Mouse (Mus musculus): ENCODE results near the gene Car12.

Gene Car12

DNA sequence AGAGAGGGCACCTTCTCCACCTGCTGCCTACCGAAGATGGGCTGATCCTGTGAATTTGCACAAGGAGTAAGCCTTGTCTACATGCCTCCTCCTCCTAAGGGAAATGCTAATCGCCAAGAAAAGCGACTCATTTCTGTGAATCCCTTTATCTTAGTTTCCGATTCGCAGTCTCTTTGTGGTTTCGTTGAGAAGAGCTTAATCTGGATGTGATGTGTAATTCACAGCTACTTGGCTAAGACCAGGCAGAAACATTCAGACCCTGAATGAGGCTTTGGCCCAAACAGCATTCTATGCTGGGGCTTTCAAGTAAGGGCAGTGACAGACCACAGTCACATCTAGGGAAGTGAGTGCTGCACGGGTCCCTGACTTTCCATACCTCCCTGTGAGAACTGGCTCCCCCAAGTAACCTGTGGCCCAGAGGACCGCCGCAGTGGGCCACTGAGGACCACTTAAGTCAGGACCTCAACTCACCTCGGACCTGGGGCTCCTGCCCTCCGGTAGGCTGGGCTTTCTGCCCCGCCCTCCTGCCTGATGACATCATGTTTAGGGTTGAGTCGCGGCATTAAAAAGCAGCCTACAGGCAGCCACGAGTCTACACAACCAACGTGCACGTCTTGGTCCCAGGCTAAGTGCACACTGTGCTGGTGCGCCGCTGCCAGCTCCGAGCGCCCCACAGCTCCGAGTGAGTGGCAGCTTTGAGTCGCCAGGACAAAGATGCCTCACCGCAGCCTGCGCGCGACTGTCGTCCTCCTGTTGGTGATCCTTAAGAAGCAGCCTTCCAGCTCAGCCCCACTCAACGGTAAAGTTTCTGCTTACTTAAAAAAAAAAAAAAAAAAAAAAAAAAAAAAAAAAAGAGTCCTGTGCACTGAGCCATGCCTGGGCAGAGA is at the start of gene Car12:
Gene Car12 (plus strand): TSS at position 552 of the 887 bp plus-strand sequence.
- DNase-seq (ENCODE audit: low spot score in 2 of 2): no peak

DNA sequence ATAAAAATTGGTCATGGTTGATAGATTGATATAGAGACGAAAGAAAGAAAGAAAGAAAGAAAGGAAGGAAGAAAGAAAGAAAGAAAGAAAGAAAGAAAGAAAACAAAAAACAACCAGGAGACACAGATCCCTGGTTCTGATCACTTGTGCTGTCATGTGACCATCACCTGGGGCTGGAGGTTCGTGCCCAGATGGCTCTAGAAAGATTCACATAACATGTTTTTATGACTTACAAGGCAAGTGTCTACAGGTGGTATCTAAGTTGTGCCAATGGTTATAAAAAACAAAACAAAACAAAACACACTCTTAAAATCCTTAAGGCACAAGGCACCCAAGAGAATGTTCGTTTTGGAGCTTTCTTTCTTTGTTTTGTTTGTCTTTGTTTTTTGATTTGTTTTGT is 49.7 kb upstream of the Car12 start:
- DNase-seq (ENCODE audit: low spot score in 2 of 2): no peak

DNA sequence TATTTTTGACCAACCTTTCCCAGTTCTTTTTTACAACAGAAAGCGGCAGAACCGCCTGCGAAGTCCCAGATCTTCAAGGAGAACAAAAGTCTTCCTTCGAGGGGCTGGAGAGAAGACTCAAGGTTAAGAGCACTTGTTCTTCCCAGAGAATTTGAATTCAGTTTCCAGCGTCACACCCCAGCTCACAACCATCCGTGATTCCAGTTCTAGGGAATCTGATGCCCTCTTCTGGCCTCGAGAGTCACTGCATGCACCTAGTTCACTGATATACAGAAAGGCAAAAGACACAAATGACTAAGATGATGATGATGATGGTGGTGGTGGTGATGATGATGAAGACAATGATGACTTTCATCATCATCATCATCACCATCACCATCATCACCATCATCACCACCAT is 48.9 kb upstream of the Car12 start:
- no peak for DNase-seq (ENCODE audit: low spot score in 2 of 2)

GRCm38 (mm10) chr9:66666153-66666552 is 47.3 kb upstream of the Car12 start:
- no peak for DNase-seq (ENCODE audit: low spot score in 2 of 2)

GRCm38 (mm10) chr9:66667046-66667445 is 46.4 kb upstream of the Car12 start:
- no peak for DNase-seq (ENCODE audit: low spot score in 2 of 2)

DNA sequence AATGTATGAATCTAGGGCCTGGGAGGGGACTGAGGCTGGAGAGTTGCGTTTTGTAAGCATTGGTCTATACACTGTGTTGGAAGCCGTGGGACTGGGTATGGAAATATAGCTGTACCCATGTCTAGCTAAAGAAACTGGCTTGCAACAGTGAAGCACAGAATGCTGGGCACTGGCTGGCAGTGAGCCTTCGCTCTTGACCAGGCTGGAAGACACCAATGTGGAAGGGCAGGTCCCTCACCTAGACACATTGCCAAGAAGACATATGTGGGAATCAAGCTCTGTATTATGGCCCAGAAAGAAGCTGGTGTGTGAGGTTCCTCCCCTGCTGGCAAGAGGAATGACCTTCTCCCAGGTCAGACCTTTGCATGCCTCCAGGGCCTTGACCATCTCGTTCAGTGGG is 45.6 kb upstream of the Car12 start:
- no peak for DNase-seq (ENCODE audit: low spot score in 2 of 2)

DNA sequence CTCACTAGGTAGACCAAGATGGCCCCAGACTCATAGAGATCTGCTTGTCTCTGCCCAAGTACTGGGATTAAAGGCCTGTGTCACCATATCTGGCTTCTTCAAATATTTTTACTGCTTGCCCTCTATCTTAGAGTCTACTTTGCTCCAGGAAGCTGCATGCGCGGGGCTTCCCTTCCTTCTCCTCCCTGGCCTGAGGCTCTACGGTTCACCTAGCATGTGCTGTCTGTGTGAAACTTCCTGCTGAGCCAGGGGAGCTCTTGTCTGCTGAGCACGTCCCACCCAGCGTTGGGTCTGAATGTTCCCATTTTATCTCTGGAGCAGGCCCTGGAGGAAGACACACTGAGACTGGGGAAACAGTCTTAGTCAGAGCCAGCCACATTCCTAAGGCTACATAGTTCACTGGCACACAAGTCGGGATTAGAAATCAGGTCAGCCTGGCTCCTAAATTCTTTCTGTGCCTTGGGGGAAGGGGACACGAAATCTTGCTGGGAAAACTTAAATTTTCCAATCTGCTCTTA is 43.9 kb upstream of the Car12 start:
- DNase-seq (ENCODE audit: low spot score in 2 of 2): no peak

- no peak for DNase-seq (ENCODE audit: low spot score in 2 of 2)
These were observed 39.7 kb upstream of the Car12 start for GRCm38 (mm10) chr9:66673771-66674170.

GRCm38 (mm10) chr9:66675566-66675965 is 37.9 kb upstream of the Car12 start:
- no peak for DNase-seq (ENCODE audit: low spot score in 2 of 2)

DNA sequence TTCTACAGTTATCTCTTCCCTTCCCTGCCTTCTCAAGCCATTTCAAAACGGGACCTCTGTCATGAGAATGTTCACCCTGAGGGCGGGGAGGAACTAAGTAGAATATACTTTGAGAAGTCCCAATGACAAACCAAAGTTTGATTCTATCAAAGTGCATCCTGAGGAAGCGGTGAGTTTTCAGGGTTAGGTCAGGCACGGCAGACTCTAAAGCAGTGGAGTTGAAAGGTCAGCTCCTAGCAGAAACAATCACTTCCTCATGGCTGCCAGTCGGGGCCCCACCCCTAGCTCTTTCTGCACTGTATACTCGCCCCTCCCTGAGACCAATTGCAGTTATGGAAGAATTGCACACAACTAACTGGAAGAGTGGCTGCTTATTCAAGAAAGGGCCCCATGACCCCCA is 33.4 kb upstream of the Car12 start:
- DNase-seq (ENCODE audit: low spot score in 2 of 2): no peak

DNA sequence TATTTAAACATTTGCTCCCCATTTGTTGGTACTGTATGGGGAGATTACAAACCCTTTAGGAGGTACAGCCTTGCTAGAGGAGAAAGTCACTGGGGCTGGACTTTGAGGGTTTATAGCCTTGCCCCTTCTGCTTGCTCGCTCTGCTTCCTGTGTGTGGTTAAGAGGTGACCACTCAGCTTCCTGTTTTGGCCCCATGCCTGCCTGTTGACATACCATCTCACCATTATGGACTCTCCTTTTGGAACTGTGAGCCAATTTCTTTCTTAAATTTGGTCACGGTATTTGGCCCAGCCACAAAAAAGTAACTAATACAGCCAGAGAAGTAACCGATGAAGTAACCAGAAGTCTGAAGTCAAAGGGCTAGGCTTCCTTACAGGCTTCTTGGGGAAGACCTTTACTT is 30.7 kb upstream of the Car12 start:
- DNase-seq (ENCODE audit: low spot score in 2 of 2): no peak

DNA sequence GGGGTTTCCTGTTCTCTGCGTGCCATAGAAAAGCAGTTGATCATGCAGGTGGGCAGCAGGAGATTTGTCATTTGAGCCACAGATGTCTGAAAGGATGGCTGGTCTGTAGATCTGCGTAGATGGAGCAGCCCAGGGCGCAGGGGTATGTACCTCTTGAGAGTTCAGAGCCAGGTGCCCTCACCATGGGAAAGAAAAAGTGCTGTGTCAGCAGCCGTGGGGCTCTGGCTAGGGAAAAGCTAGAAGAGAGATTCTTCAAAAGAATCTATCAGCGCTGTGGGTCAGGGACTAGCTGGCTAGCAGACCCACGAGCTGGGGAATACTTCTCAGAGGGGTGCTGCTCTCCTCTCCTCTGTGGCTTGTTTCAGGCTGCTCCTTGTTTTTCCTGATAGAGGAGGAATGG is 27.8 kb upstream of the Car12 start:
- DNase-seq (ENCODE audit: low spot score in 2 of 2): no peak

- DNase-seq (ENCODE audit: low spot score in 2 of 2): no peak
These were observed 25.8 kb upstream of the Car12 start for GRCm38 (mm10) chr9:66687713-66688112.

GRCm38 (mm10) chr9:66691683-66692305 is 21.7 kb upstream of the Car12 start:
- DNase-seq (ENCODE audit: low spot score in 2 of 2): no peak

DNA sequence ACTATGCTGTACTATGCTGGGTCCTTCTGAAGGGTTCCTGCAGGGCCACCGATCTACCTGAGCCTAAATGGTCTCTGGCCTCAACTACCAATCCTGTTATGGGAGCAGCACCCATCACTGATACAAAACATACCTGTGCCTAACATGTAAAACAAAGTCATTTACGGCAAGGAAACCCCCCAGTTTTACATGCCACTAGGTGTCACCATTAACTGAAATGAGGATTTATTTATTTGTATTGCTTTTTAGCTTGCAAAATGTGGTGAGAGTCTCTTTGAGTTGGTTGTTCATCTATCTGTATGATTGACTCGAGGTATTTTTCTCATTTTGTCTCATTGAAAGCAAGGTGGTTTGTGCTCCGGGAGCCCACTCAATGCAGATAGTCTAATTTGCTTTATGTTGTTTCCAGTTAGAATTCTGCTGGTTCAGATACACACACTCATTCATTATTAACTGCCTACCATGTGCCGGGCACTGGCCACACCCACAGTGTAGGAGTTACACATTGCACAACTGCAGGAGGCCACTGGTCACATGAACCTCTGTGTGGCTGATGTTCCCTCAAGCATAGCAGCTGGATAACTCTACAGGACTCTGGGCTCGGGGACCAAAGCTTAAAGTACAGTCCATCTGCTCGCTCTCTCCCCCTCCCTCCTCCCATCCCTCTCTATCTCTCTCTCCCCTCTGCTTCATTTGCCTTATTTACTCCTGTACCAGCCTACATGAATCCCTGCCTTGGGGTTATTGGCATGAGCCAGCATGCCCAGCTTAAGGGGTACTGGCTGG is 15.9 kb upstream of the Car12 start:
- no peak for DNase-seq (ENCODE audit: low spot score in 2 of 2)

DNA sequence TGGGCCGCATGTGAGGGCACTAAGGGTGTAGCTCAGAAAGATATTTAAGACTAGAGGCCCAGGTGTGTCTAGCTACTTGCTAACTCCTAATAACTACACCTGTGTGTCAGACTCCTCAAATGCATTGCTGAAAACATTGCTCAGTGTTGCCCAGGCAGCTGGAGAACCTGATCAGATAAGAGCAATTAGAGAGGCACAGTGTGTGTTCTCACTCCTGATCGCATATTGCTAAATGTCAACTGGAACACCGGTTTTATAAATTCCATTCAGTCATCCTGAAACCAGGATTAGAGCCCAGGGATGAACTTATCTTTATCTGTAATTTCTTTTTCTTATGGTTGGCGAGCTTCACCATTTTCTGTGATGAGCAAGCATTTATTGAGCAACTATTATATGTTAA is 13.7 kb upstream of the Car12 start:
- DNase-seq (ENCODE audit: low spot score in 2 of 2): no peak

GRCm38 (mm10) chr9:66703002-66703401 is 10.5 kb upstream of the Car12 start:
- DNase-seq (ENCODE audit: low spot score in 2 of 2): no peak

DNA sequence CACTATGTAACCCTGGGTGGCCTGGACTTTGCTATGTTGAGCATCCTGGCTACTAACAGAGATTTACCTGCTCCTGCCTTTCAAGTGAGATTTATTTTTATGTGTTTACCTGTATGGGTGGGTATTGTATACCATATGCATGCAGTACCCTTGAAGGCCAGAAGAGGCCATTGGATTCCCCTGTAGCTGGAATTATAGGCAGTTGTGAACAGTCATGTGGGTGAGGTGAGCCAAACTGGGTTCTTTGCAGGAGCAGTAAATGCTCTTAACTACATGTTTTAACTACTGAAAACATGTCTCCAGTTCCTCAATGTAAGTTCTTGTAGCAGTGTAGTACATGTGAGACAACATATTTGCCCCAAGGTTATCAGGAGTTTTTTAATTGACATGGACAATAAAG is 8.1 kb upstream of the Car12 start:
- DNase-seq (ENCODE audit: low spot score in 2 of 2): no peak

- DNase-seq (ENCODE audit: low spot score in 2 of 2): peak in 1 of 2 experiments; percentile 56
These were observed 7.7 kb upstream of the Car12 start for GRCm38 (mm10) chr9:66705766-66706165.

- DNase-seq (ENCODE audit: low spot score in 2 of 2): no peak
These were observed 5.3 kb upstream of the Car12 start for GRCm38 (mm10) chr9:66708054-66708772.

GRCm38 (mm10) chr9:66708816-66709555 is 4.5 kb upstream of the Car12 start:
- DNase-seq (ENCODE audit: low spot score in 2 of 2): no peak

Data from frontal cortex, postnatal 14 days (tissue).